Mouse (Mus musculus): Measurements from ENCODE around the gene Ciita.

Gene Ciita

GRCm38 (mm10) chr16:10553858-10554257 is 74.0 kb downstream of the Ciita start:
- no peak for DNase-seq (ENCODE audit: low read depth)

- DNase-seq (ENCODE audit: low read depth): no peak
Observed at GRCm38 (mm10) chr16:10559991-10560390, 80.1 kb downstream of the Ciita start.

GRCm38 (mm10) chr16:10565278-10565885 is 85.5 kb downstream of the Ciita start:
- peak; percentile 84 for DNase-seq (ENCODE audit: low read depth)

- no peak for DNase-seq (ENCODE audit: low read depth)
Observed at GRCm38 (mm10) chr16:10567153-10567552, 87.3 kb downstream of the Ciita start.

- DNase-seq (ENCODE audit: low read depth): no peak
Observed at GRCm38 (mm10) chr16:10569809-10570395, 90.0 kb downstream of the Ciita start.

GRCm38 (mm10) chr16:10570708-10571107 is 90.8 kb downstream of the Ciita start:
- DNase-seq (ENCODE audit: low read depth): no peak

GRCm38 (mm10) chr16:10571820-10572219 is 92.0 kb downstream of the Ciita start:
- peak; percentile 61 for DNase-seq (ENCODE audit: low read depth)

- DNase-seq (ENCODE audit: low read depth): no peak
Observed at GRCm38 (mm10) chr16:10574936-10575335, 95.1 kb downstream of the Ciita start.

GRCm38 (mm10) chr16:10575915-10576314 is 96.1 kb downstream of the Ciita start:
- no peak for DNase-seq (ENCODE audit: low read depth)

- no peak for DNase-seq (ENCODE audit: low read depth)
Observed at GRCm38 (mm10) chr16:10577548-10577947, 97.7 kb downstream of the Ciita start.
